8 mouse cellular contexts compared by ENCODE assay signal in the genomic region with DNA sequence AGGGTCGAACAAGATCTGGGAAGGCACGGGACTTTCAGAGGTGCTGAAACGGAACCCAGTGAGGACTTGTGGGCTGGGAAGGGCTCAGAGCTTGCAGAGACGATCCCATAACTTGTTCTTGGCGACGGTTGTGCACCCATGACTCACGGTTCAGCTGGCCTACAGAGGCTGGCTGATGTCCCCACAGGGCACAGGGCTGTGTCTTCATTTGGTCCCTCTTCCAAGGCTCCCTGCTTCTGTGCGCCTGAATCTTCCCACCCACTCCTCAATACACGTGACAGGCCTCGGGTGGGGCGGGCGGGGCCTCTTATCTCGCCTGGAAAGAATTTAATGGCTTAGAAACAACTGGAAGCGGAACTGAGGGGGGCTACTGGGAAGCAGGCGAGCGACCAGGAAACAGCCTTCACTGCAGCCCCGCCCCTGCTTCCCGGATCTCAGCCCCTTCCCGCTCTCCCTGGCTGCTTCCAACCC. TPM values are rescaled to one million over a fixed set of nuclear protein-coding genes. Genes with fewer than 3 reads are reported as not detected.
DNase-seq lines count a peak whose midpoint lies in the region; ATAC-seq lines count a peak whose summit lies in the region.

No protein-coding gene starts in this region.

- WGBS in forebrain, embryonic 12.5 days, result 11% methylated on average over 19 of the region's 19 CpGs
- WGBS in hindbrain, embryonic 13.5 days, result 15% methylated on average over 19 of the region's 19 CpGs
- 4% methylated on average over 19 of the region's 19 CpGs for WGBS in limb, embryonic 15.5 days
- 9% methylated on average over 19 of the region's 19 CpGs for WGBS in neural tube, embryonic 15.5 days

- peaks cover 9% of the 10 kb centered on the region; the same call in 1 of the 2 replicates for H3K4me1 ChIP-seq in forebrain, embryonic 12.5 days
- peaks cover 17% of the 10 kb centered on the region; the same call in 1 of the 2 replicates for H3K4me1 ChIP-seq in hindbrain, embryonic 13.5 days (replicated peaks)
- peaks cover 24% of the 10 kb centered on the region for H3K4me1 ChIP-seq in limb, embryonic 15.5 days
- H3K4me1 ChIP-seq in neural tube, embryonic 15.5 days, result peaks cover 11% of the 10 kb centered on the region

- no peak overlapping the region for H3K4me3 ChIP-seq in forebrain, embryonic 12.5 days (replicated peaks)
- no peak overlapping the region for H3K4me3 ChIP-seq in hindbrain, embryonic 13.5 days
- H3K4me3 ChIP-seq in limb, embryonic 15.5 days, result peak overlapping the region; percentile 20
- H3K4me3 ChIP-seq in neural tube, embryonic 15.5 days (replicated peaks), result peak overlapping the region; percentile 4; the same call in 1 of the 2 replicates

- DNase-seq in adrenal gland, postnatal 14 days, result peak; percentile 74
- DNase-seq in left cerebral cortex, adult 8-10 months (ENCODE audit: low spot score in 2 of 2), result no peak
- no peak for DNase-seq in layer of hippocampus, postnatal 14 days (ENCODE audit: low spot score in 2 of 2)
- no peak for DNase-seq in layer of hippocampus, adult 11-12 months (ENCODE audit: low spot score)

- H3K27me3 ChIP-seq in forebrain, embryonic 12.5 days, result peaks cover 59% of the 10 kb centered on the region
- peaks cover 42% of the 10 kb centered on the region for H3K27me3 ChIP-seq in hindbrain, embryonic 13.5 days
- peaks cover 61% of the 10 kb centered on the region for H3K27me3 ChIP-seq in limb, embryonic 15.5 days
- peaks cover 37% of the 10 kb centered on the region for H3K27me3 ChIP-seq in neural tube, embryonic 15.5 days (replicated peaks)

- no peaks in the 10 kb centered on the region for H3K36me3 ChIP-seq in forebrain, embryonic 12.5 days (replicated peaks)
- H3K36me3 ChIP-seq in hindbrain, embryonic 13.5 days, result no peaks in the 10 kb centered on the region
- H3K36me3 ChIP-seq in limb, embryonic 15.5 days, result no peaks in the 10 kb centered on the region
- H3K36me3 ChIP-seq in neural tube, embryonic 15.5 days, result no peaks in the 10 kb centered on the region

- peak overlapping the region; percentile 27 for H3K4me2 ChIP-seq in forebrain, embryonic 12.5 days
- peak overlapping the region; percentile 33 for H3K4me2 ChIP-seq in hindbrain, embryonic 13.5 days
- peak overlapping the region; percentile 41 for H3K4me2 ChIP-seq in limb, embryonic 15.5 days
- H3K4me2 ChIP-seq in neural tube, embryonic 15.5 days, result peak overlapping the region; percentile 44

- no peaks in the 10 kb centered on the region for H3K9me3 ChIP-seq in forebrain, embryonic 12.5 days
- H3K9me3 ChIP-seq in hindbrain, embryonic 13.5 days, result no peaks in the 10 kb centered on the region
- no peaks in the 10 kb centered on the region for H3K9me3 ChIP-seq in limb, embryonic 15.5 days
- no peaks in the 10 kb centered on the region for H3K9me3 ChIP-seq in neural tube, embryonic 15.5 days (replicated peaks)

- no peak for ATAC-seq in forebrain, embryonic 12.5 days (ENCODE audit: low FRiP score)
- ATAC-seq in hindbrain, embryonic 13.5 days (ENCODE audit: low FRiP score), result no peak
- no peak for ATAC-seq in limb, embryonic 15.5 days (ENCODE audit: insufficient number of reproducible peaks, low FRiP score, low TSS enrichment, low read depth)
- ATAC-seq in neural tube, embryonic 15.5 days (ENCODE audit: low FRiP score), result no peak

- no peak overlapping the region for H3K9ac ChIP-seq in forebrain, embryonic 12.5 days
- H3K9ac ChIP-seq in hindbrain, embryonic 13.5 days, result no peak overlapping the region
- H3K9ac ChIP-seq in limb, embryonic 15.5 days, result no peak overlapping the region
- no peak overlapping the region for H3K9ac ChIP-seq in neural tube, embryonic 15.5 days (replicated peaks)

- no peak overlapping the region for H3K27ac ChIP-seq in forebrain, embryonic 12.5 days
- no peak overlapping the region for H3K27ac ChIP-seq in hindbrain, embryonic 13.5 days
- H3K27ac ChIP-seq in limb, embryonic 15.5 days, result no peak overlapping the region
- no peak overlapping the region for H3K27ac ChIP-seq in neural tube, embryonic 15.5 days (replicated peaks)

RNA-seq across cellular contexts. Expression of gene Tnxb, which starts 9.2 kb away (rescaled TPM):
- total RNA-seq in adrenal gland, postnatal 14 days (2021), result 39.8 and 41.0 TPM in 2 replicates
- polyA plus RNA-seq in forebrain, embryonic 12.5 days (2016; fragmentation: Nextera tagmentation; extraction: Ambion mirVana), result 0.03 and 0.04 TPM in 2 replicates
- 0.09 TPM in 2 replicates for polyA plus RNA-seq in hindbrain, embryonic 13.5 days (2015; fragmentation: Nextera tagmentation; extraction: Ambion mirVana)
- polyA plus RNA-seq in limb, embryonic 15.5 days (2015; fragmentation: Nextera tagmentation; extraction: Ambion mirVana), result 1.9 and 4.2 TPM in 2 replicates
- polyA plus RNA-seq in neural tube, embryonic 15.5 days (2015; fragmentation: Nextera tagmentation; extraction: Ambion mirVana), result 0.50 and 0.64 TPM in 2 replicates
- total RNA-seq in left cerebral cortex, adult 8-10 months (2022), result 1 to 10 TPM; 2.5 to 3.1 (median 2.8) TPM
- total RNA-seq in layer of hippocampus, postnatal 14 days (2021), result 1 to 10 TPM; 4.6 to 5.4 TPM

RNA-seq across cellular contexts. Expression of gene Atf6b, which starts 14.2 kb away (rescaled TPM):
- 43.5 and 52.1 TPM in 2 replicates for total RNA-seq in adrenal gland, postnatal 14 days (2021)
- 107 and 109 TPM in 2 replicates for polyA plus RNA-seq in forebrain, embryonic 12.5 days (2016; fragmentation: Nextera tagmentation; extraction: Ambion mirVana)
- polyA plus RNA-seq in hindbrain, embryonic 13.5 days (2015; fragmentation: Nextera tagmentation; extraction: Ambion mirVana), result 117 and 122 TPM in 2 replicates
- 85.4 and 88.3 TPM in 2 replicates for polyA plus RNA-seq in limb, embryonic 15.5 days (2015; fragmentation: Nextera tagmentation; extraction: Ambion mirVana)
- 109 and 112 TPM in 2 replicates for polyA plus RNA-seq in neural tube, embryonic 15.5 days (2015; fragmentation: Nextera tagmentation; extraction: Ambion mirVana)
- total RNA-seq in left cerebral cortex, adult 8-10 months (2022), result 10 to 100 TPM; 46.3 to 56.8 (median 53.7) TPM
- total RNA-seq in layer of hippocampus, postnatal 14 days (2021), result 10 to 100 TPM; 80.0 to 81.9 TPM

RNA-seq across cellular contexts. Expression of gene Fkbpl, which starts 16.6 kb away (rescaled TPM):
- 11.5 and 12.5 TPM in 2 replicates for total RNA-seq in adrenal gland, postnatal 14 days (2021)
- 13.9 and 14.6 TPM in 2 replicates for polyA plus RNA-seq in forebrain, embryonic 12.5 days (2016; fragmentation: Nextera tagmentation; extraction: Ambion mirVana)
- 16.9 and 17.6 TPM in 2 replicates for polyA plus RNA-seq in hindbrain, embryonic 13.5 days (2015; fragmentation: Nextera tagmentation; extraction: Ambion mirVana)
- 15.5 and 17.1 TPM in 2 replicates for polyA plus RNA-seq in limb, embryonic 15.5 days (2015; fragmentation: Nextera tagmentation; extraction: Ambion mirVana)
- 14.9 and 15.8 TPM in 2 replicates for polyA plus RNA-seq in neural tube, embryonic 15.5 days (2015; fragmentation: Nextera tagmentation; extraction: Ambion mirVana)
- 10 to 100 TPM; 12.5 to 16.7 (median 14.8) TPM for total RNA-seq in left cerebral cortex, adult 8-10 months (2022)
- 10 to 100 TPM; 16.0 to 17.1 TPM for total RNA-seq in layer of hippocampus, postnatal 14 days (2021)

RNA-seq across cellular contexts. Expression of gene Prrt1, which starts 31.8 kb away (rescaled TPM):
- 8.7 and 12.4 TPM in 2 replicates for total RNA-seq in adrenal gland, postnatal 14 days (2021)
- 2.9 and 3.9 TPM in 2 replicates for polyA plus RNA-seq in forebrain, embryonic 12.5 days (2016; fragmentation: Nextera tagmentation; extraction: Ambion mirVana)
- polyA plus RNA-seq in hindbrain, embryonic 13.5 days (2015; fragmentation: Nextera tagmentation; extraction: Ambion mirVana), result 5.5 and 5.6 TPM in 2 replicates
- 0.46 and 0.60 TPM in 2 replicates for polyA plus RNA-seq in limb, embryonic 15.5 days (2015; fragmentation: Nextera tagmentation; extraction: Ambion mirVana)
- polyA plus RNA-seq in neural tube, embryonic 15.5 days (2015; fragmentation: Nextera tagmentation; extraction: Ambion mirVana), result 6.3 and 7.3 TPM in 2 replicates
- 100 to 1,000 TPM in 3 of 4 experiments, 10 to 100 TPM in 1; 90.1 to 149 (median 116) TPM for total RNA-seq in left cerebral cortex, adult 8-10 months (2022)
- 100 to 1,000 TPM; 248 to 266 TPM for total RNA-seq in layer of hippocampus, postnatal 14 days (2021)

RNA-seq across cellular contexts. Expression of gene Ppt2, which starts 32.8 kb away (rescaled TPM):
- 49.7 and 50.0 TPM in 2 replicates for total RNA-seq in adrenal gland, postnatal 14 days (2021)
- polyA plus RNA-seq in forebrain, embryonic 12.5 days (2016; fragmentation: Nextera tagmentation; extraction: Ambion mirVana), result 20.3 and 21.2 TPM in 2 replicates
- polyA plus RNA-seq in hindbrain, embryonic 13.5 days (2015; fragmentation: Nextera tagmentation; extraction: Ambion mirVana), result 21.7 and 22.7 TPM in 2 replicates
- 26.8 and 29.9 TPM in 2 replicates for polyA plus RNA-seq in limb, embryonic 15.5 days (2015; fragmentation: Nextera tagmentation; extraction: Ambion mirVana)
- polyA plus RNA-seq in neural tube, embryonic 15.5 days (2015; fragmentation: Nextera tagmentation; extraction: Ambion mirVana), result 20.1 and 21.3 TPM in 2 replicates
- total RNA-seq in left cerebral cortex, adult 8-10 months (2022), result 10 to 100 TPM; 38.1 to 48.6 (median 45.4) TPM
- 10 to 100 TPM; 36.6 to 42.2 TPM for total RNA-seq in layer of hippocampus, postnatal 14 days (2021)

Comparison
In these comparisons a context has a peak if more than half of its experiments do, and no peak if none do; other contexts are left out.
1. H3K4me3 ChIP-seq: peak in limb, embryonic 15.5 days (single experiment) and neural tube, embryonic 15.5 days (single experiment); none in forebrain, embryonic 12.5 days (single experiment) and hindbrain, embryonic 13.5 days (single experiment).
2. Peak in every context shown above with its lines, with median percentiles within 50 percentile points of each other: H3K4me2 ChIP-seq.